Mouse (Mus musculus) B cell, adult (primary cell): ENCODE data around the gene Mfn2. TPM values are rescaled to one million over a fixed set of nuclear protein-coding genes. Genes with fewer than 3 reads are reported as not detected.

Experiments
- total RNA-seq: library from RNA; stranded (reverse); gene quantifications from 4 replicates; pipeline ENCODE4 v1.2.4, GENCODE M21; 2023; ENCODE audit not compliant: inconsistent age

Gene Mfn2
- 46.9 to 54.1 TPM (median 49.2 TPM) in 4 replicates for total RNA-seq

DNA sequence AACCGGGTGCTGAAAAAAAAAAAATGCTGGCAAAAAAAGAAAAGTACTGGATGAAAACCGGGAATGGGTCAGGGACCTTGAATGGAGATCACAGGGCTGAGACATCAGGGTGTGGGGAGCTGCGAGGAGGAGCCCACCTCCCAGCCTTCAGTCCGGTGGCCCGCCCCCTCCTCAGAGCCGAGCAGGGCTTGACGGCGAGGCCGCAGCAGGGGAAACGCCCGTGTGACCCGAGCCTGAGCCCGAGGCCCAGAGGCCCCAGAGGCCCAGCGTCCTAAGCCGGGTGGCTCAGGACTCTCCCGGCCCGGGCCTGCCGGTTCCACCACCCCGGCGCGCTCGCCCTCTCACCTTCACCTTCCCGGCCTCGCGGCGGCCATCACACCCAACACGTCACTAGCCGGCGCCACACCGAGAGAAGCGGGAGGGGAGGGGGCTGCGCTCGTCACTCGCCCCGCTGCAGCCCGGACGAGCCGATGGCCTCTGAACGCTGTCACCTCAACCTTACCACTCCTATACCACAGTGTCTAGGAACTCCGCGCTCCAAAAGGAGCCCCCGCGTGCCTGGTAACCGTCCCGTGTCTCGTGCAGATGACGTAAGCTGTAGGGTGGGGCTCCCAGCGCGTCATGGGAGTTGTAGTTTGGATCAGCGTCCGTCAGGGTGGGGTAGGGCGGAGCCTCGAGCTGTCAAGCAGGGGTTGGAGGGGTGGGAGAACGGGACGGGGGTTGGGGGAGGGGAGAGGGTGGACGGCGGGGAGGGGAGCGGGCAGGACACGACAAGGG, at the start of gene Mfn2:
Mfn2 (minus strand) TSS at position 392 of the 777 bp plus-strand sequence.

DNA sequence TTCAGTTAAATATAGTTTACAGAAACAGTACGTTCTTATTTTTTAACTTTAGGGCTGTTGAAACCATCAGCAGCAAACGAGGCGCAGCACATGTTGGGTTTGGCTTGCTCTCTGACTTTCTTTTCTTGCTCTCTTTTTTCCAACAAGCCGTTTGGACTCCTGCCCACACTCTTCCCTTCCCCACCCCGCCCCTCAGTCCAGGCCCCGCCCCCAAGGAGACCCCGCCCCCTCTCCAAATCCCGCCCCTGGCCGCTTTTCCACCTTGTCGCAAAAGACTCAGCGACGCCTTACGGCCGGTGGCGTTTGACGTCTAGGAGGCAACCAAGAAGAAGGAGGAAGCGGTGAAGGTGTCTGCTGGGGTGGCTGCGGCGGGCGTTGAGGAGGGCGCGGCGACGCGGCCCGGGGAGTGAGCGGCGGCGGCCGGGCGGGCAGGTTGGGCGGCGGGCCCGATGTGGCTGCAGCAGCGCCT, 36.1 kb upstream of the Mfn2 start, which contains the start of gene 2510039O18Rik:
2510039O18Rik (plus strand) TSS at position 320 of the 469 bp plus-strand sequence.

DNA sequence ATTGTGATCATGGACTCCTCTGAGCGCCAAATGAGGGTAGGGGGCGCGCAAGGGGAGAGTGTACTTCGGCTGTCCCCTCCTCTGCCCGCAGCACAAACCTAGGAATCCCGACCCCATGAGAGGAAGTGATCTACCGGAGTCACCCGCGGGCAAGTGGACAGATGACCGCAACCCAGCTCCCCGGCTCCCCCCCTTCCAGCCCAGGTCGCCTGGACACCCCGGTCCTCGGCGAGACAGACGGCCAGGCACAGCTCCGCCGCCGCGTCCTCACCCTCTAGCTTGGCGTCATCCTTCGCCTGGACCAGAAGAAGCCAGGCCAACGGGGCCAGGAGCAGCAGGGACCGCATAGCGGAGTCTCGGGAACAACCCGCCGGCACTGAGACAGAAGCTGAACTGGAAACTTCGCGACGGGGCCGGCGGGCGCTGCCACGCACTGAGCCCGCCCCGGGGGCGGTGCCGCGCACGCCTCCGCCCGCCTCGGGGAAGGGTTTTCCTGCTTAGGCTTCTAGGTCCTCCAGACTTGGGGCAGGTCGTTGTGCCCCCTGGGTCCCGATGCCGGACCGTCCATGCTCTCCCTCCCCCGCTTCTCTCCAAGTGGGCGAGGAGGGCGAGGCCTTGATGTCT, 31.9 kb upstream of the Mfn2 start, which contains the start of gene Plod1:
Plod1 (minus strand) TSS at position 437 of the 624 bp plus-strand sequence.

DNA sequence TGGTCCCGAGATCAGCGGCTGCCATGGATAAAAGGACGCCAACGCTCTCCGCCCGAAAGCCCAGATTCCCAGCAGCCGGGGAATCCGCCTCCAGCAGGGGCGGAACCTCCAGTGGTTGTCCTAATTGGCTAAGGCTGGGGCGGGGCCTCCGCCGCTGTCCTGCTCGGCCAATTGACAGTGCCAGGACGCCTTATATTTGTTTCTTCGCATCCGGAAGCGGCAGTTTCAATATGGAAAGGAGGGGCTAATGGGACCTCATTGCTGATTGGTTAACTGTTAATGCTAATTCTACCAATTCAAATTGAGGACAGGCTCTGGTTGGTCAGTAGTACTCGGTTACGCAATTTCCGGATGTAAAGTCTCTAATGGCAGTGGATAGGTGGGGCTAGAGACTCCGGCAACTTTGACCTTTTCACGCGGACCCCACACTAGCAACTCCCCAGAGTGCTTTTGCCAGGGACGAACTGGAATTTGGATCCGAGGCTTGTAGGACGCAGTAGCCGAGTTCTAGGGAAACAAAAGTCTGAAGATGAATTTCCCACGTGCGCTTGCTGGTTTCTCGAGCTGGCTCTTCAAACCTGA, 36.0 kb downstream of the Mfn2 start, which contains the start of the genes Miip and Fv1:
Miip (minus strand) TSS at position 367 of the 582 bp plus-strand sequence.
Fv1 (plus strand) TSS at position 530 of the 582 bp plus-strand sequence.

DNA sequence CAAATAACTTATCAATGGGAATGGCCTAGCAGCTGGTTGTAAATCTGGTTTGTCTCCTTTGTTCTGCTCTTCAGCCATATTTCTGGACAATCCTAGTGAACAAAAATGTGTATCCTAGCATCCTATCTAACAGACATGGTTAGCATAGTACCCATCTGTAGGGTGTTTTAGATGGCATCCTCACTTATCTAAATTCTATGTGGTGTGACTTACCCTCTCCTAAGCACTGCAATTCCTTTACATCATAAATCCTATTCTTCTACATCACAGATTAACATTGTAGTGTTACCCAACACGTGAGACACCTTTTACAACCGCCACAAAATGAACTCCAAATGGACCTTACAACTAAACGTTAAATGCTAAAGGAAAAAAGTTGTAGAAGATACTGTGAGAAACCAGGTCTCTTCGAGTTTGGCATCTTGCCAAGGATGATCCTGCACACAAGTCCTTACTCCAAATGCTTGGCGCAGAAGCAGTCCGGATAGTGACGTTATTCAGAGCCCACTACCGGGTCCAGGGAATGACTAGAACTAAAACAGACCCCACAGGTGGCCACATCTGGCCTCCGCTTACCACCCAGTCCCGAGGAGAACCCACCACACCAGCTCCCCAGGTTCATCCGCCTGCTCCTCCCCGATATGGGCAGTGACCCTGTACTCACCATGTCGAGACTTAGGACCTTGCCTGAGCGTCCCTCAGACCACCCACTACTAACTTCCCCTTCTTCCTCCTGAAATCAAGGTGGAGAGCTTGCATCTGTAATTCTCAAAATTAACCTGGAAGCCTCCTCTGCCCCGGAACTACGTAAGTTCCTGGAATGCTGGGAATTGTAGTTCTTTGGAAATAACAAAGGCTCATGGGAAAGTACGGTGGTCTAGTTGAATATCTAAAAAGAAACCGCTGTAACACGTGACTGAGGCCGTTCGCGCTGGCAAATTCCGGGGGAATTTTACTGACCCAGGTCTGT, 56.6 kb downstream of the Mfn2 start, which contains the start of gene Zfp933:
Zfp933 (minus strand) TSS at position 753 of the 970 bp plus-strand sequence.

Other genes starting within 250 kb of the Mfn2 start
- 0.39 to 1.0 TPM (median 0.66 TPM) in 4 replicates for gene Zfp534, start 202.2 kb downstream of the Mfn2 start, total RNA-seq
- 11.5 to 13.7 TPM (median 12.9 TPM) in 4 replicates for gene Zfp984, start 94.9 kb downstream of the Mfn2 start, total RNA-seq
- 7.1 to 13.3 TPM (median 9.9 TPM) in 4 replicates for gene Zfp933, start 56.3 kb downstream of the Mfn2 start, total RNA-seq
- gene Miip, start 35.9 kb downstream of the Mfn2 start, total RNA-seq: 42.8 to 49.4 TPM (median 44.6 TPM) in 4 replicates
- gene Fv1, start 35.7 kb downstream of the Mfn2 start, total RNA-seq: 7.9 to 12.4 TPM (median 10.7 TPM) in 4 replicates
- gene Plod1, start 32.1 kb upstream of the Mfn2 start, total RNA-seq: 5.7 to 8.3 TPM (median 6.9 TPM) in 4 replicates
- 62.9 to 69.5 TPM (median 66.9 TPM) in 4 replicates for gene 2510039O18Rik, start 36.2 kb upstream of the Mfn2 start, total RNA-seq
- not detected in 4 replicates for gene Nppb, start 81.1 kb upstream of the Mfn2 start, total RNA-seq
- gene Nppa, start 96.0 kb upstream of the Mfn2 start, total RNA-seq: not detected in 4 replicates
- gene Clcn6, start 134.1 kb upstream of the Mfn2 start, total RNA-seq: 37.7 to 48.9 TPM (median 41.3 TPM) in 4 replicates
- gene Mthfr, start 134.4 kb upstream of the Mfn2 start, total RNA-seq: 14.1 to 18.0 TPM (median 15.4 TPM) in 4 replicates
- gene Agtrap, start 183.3 kb upstream of the Mfn2 start, total RNA-seq: 10.7 to 19.8 TPM (median 15.4 TPM) in 4 replicates
- gene Mad2l2, start 225.7 kb upstream of the Mfn2 start, total RNA-seq: 21.2 to 32.6 TPM (median 27.7 TPM) in 4 replicates
- gene Draxin, start 226.0 kb upstream of the Mfn2 start, total RNA-seq: not detected in 4 replicates
- 14.8 to 17.0 TPM (median 15.4 TPM) in 4 replicates for gene Fbxo6, start 247.4 kb upstream of the Mfn2 start, total RNA-seq